In the genomic region with DNA sequence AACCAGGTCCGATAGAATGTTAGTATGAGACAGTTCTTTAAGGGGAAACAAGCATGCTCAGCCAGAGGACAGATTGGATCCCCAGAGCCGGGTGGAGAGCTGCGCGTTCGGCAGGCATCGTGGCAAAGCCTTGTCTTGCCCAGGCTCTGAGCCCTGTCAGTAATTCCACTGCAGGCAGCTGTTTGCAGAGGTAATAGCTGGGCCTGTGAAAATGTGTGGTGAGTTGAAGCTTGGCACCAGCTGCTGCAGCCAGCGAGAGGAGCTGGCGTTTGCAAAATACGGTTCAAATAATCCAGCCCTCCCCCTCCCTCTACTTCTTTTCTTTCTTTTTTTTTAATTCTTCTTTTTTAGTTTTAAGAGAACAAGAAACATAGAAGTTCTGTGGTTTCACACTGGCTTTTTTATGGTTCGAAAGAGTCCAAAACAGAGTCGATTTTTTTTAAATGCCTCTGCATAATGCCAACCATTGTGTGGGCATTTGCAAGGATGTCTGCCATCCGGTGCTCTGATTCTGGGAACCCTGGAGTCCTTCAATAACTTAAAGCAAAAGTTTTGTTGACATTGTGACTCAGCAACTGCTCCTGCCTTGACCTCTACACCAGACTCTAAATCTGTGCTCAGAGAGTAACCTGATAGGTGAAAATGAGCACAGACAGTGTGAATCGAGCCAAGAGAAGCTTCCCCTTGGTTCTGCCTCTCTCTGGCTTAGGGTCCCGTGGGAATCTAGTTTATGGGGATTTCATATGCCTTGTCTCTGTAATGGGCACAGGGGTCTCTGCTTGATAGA, we compare ENCODE assay signal across 8 mouse cellular contexts.
DNase-seq lines count a peak whose midpoint lies in the region; ATAC-seq and TF ChIP-seq lines count a peak whose summit lies in the region.
"Had no signal": no experiment of that assay in that cellular context is flagged by ENCODE, and none has a peak within 500 bp of the region (broad histone marks: within the 10 kb centered on the region; RNA-seq: fewer than 3 reads in every experiment).

No protein-coding gene starts in this region.

- 58% methylated on average over 14 of the region's 14 CpGs for WGBS in hindbrain, postnatal 0 days
- 66% methylated on average over 14 of the region's 14 CpGs for WGBS in hindbrain, embryonic 12.5 days
- WGBS in intestine, postnatal 0 days: 66% methylated on average over 14 of the region's 14 CpGs

- no peaks in the 10 kb centered on the region for H3K36me3 ChIP-seq in hindbrain, postnatal 0 days (ENCODE audit: insufficient read depth, low read length)
- H3K36me3 ChIP-seq in hindbrain, embryonic 12.5 days: no peaks in the 10 kb centered on the region
- H3K36me3 ChIP-seq in intestine, postnatal 0 days (ENCODE audit: control insufficient read depth, insufficient read depth): no peaks in the 10 kb centered on the region
- H3K36me3 ChIP-seq: liver, embryonic 13.5 days had no signal

- H3K4me1 ChIP-seq in hindbrain, postnatal 0 days (ENCODE audit: insufficient read depth, low read length): no peaks in the 10 kb centered on the region; the same call in 1 of the 2 replicates
- peaks cover 9% of the 10 kb centered on the region for H3K4me1 ChIP-seq in hindbrain, embryonic 12.5 days
- H3K4me1 ChIP-seq in intestine, postnatal 0 days (replicated peaks; ENCODE audit: control insufficient read depth, insufficient read depth, low read length): no peaks in the 10 kb centered on the region
- H3K4me1 ChIP-seq: liver, embryonic 13.5 days had no signal

- no peak overlapping the region for H3K27ac ChIP-seq in hindbrain, postnatal 0 days
- no peak overlapping the region; the same call in 1 of the 2 replicates for H3K27ac ChIP-seq in hindbrain, embryonic 12.5 days
- no peak overlapping the region for H3K27ac ChIP-seq in intestine, postnatal 0 days (ENCODE audit: low read depth, low read length)
- H3K27ac ChIP-seq: liver, embryonic 13.5 days had no signal

- no peaks in the 10 kb centered on the region for H3K9me3 ChIP-seq in hindbrain, postnatal 0 days (ENCODE audit: low read length)
- H3K9me3 ChIP-seq in hindbrain, embryonic 12.5 days (replicated peaks): no peaks in the 10 kb centered on the region; the same call in 1 of the 2 replicates
- H3K9me3 ChIP-seq in intestine, postnatal 0 days (ENCODE audit: control insufficient read depth): no peaks in the 10 kb centered on the region
- H3K9me3 ChIP-seq: liver, embryonic 13.5 days had no signal

- no peak overlapping the region for H3K4me3 ChIP-seq in hindbrain, postnatal 0 days (ENCODE audit: low read length)
- H3K4me3 ChIP-seq in hindbrain, embryonic 12.5 days: no peak overlapping the region
- no peak overlapping the region for H3K4me3 ChIP-seq in intestine, postnatal 0 days (ENCODE audit: low read depth, low read length)
- H3K4me3 ChIP-seq: liver, embryonic 13.5 days had no signal

- DNase-seq in hindbrain, postnatal 0 days (ENCODE audit: low spot score): peak; percentile 23
- DNase-seq in 3134 (ENCODE audit: extremely low read depth, insufficient read length, low spot score): peak; percentile 43
- DNase-seq in adipocyte (ENCODE audit: low spot score): peak; percentile 17
- DNase-seq in left cerebral cortex, postnatal 36 days (ENCODE audit: low spot score in 2 of 2): peak; percentile 28 to 45
- DNase-seq: liver, embryonic 13.5 days had no signal

- intact Hi-C loops in left cerebral cortex, postnatal 36 days (cut with DNase I): no loop called here

- no peak overlapping the region for H3K9ac ChIP-seq in hindbrain, postnatal 0 days (replicated peaks; ENCODE audit: low read length)
- no peak overlapping the region for H3K9ac ChIP-seq in hindbrain, embryonic 12.5 days
- H3K9ac ChIP-seq in intestine, postnatal 0 days (ENCODE audit: low read depth, low read length): no peak overlapping the region
- H3K9ac ChIP-seq: liver, embryonic 13.5 days had no signal

- no peak overlapping the region for H3K4me2 ChIP-seq in hindbrain, postnatal 0 days (ENCODE audit: low read depth, low read length)
- no peak overlapping the region for H3K4me2 ChIP-seq in hindbrain, embryonic 12.5 days (replicated peaks)
- no peak overlapping the region for H3K4me2 ChIP-seq in intestine, postnatal 0 days (replicated peaks; ENCODE audit: low read depth)
- H3K4me2 ChIP-seq: liver, embryonic 13.5 days had no signal

- no peak for TF ChIP-seq CTCF in hindbrain, postnatal 0 days (IDR thresholded peaks at IDR 0.05; ENCODE audit: low read depth)
- no peak for TF ChIP-seq CTCF in intestine, postnatal 0 days (IDR thresholded peaks at IDR 0.05; ENCODE audit: low read depth)

- no peak for ATAC-seq in hindbrain, postnatal 0 days
- no peak for ATAC-seq in hindbrain, embryonic 12.5 days (ENCODE audit: low FRiP score)
- ATAC-seq in cerebellum, adult (ENCODE audit: insufficient number of reproducible peaks, low FRiP score, low TSS enrichment): no peak
- no peak for ATAC-seq in intestine, postnatal 0 days

- H3K27me3 ChIP-seq in hindbrain, postnatal 0 days (ENCODE audit: insufficient read depth, low read length): 0 out of 2 replicates have a peak, but pooled peaks cover 5% of the 10 kb centered on the region
- no peaks in the 10 kb centered on the region for H3K27me3 ChIP-seq in hindbrain, embryonic 12.5 days
- H3K27me3 ChIP-seq in intestine, postnatal 0 days (replicated peaks; ENCODE audit: control insufficient read depth, insufficient read depth, low read length): no peaks in the 10 kb centered on the region
